Mouse (Mus musculus) monocyte, adult 2 months (primary cell): ENCODE measurements around the gene Sft2d1.
A peak's percentile ranks its signal among the peaks of the same experiment; 100 is the strongest.

Experiments used
- DNase-seq, 2 experiments: peaks; one replicate each; pipeline ENCODE4 v3.0.0; 2022; ENCODE audit warnings: low spot score in 2 of 2, low read depth in 1 of 2

Gene Sft2d1

DNA sequence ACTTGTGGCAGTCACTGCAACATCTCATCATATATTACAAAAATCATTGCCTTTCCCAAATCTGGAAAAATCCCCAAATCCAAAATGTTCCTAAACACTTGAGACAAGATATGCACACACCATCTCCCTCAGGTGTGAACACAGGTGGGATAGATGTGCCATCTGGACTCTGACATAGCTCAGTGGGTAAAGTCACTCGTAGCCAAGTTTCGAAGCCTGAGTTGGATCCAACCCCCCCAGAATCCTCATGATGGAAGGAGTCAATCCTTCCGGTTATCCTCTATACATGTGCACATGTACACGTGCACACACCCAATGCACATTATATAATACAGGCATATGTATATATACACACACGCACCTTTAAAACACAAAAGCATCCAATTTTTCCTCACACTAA, 50.0 kb downstream of the Sft2d1 start:
- no peak for DNase-seq

DNA sequence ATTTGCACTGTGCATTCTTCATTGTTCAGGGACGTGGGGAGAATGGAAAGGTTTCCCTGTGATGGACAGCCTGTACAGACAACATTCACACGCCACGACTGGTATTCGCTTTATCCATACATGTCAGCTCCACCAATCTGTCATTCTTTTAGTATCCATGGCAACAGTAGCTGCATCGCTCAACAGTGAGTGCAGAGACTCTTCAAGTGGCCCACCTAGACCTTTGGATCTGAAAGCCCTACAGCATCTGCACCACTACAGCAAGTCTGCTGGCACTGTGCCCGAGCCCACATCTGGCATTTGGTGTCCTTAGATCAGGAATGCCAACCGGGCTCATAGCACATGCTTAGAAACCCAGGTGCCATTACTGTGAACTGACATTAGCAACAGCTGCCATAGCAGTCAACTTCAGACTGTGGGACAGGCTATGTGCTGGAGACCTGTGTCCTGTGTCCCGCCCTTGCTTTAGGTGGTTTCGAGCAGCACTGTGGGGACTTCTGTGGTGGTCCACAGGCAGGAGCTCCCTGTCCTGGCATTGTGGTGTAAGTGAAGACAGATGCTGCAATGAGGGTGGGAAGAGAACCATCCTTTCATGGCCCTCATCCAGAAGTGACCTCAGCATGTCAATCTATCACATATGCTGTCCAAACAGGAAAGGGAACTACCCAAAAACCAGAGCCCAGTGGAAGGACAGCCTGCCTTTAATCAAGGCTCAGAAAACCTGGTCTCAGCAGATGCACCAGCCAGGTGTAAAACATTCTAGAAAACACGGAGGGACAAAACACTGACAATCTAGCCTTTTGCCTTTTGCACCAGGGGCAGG, 50.6 kb downstream of the Sft2d1 start:
- no peak for DNase-seq

DNA sequence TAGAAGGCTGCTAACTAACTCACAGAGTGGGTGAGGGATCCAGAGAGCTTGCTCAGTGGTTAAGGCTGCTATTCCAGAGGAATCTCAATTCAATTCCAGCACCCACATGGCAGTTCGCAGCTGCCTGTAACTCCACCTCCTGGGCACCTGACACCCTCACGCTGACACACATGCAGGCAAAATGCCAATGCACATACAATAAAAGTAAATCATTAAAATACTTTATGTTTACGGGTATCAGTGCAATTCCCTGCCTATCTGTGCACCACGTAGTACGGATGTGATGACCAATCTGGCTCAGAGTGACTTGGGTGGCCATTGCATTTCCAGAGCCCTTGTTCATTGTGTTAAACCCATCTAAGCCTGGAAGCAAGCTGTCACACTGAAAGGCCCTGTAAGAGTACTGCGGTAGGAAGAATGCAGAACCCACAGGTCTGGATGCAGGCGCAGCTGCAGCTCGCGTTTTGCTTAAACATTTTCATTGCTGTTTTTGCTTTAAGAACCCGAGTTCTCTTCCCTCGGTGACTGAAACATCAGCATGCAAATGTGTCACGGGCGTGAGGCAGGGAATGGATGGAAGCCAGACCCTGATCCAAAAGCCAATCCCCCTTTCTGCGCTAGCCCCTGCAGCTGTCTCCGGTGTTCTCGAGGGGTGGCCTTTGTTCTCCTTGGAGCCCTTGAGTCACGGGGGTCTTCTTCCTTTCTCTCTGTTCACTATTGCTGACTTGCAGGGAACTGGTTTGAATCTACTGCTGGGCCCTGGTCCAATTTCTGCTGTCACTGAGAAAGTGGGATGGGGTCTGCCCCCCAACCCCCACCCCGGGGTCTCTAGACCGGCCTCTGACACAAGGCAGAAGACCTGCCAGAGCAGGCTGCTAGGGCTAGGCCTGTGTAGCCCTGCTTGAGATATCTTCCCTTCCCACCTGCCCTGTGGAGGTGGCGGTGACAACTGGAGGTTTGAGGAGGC, 56.9 kb downstream of the Sft2d1 start:
- DNase-seq, result no peak

GRCm38 (mm10) chr17:8368570-8368969, 57.7 kb downstream of the Sft2d1 start:
- DNase-seq, result no peak

DNA sequence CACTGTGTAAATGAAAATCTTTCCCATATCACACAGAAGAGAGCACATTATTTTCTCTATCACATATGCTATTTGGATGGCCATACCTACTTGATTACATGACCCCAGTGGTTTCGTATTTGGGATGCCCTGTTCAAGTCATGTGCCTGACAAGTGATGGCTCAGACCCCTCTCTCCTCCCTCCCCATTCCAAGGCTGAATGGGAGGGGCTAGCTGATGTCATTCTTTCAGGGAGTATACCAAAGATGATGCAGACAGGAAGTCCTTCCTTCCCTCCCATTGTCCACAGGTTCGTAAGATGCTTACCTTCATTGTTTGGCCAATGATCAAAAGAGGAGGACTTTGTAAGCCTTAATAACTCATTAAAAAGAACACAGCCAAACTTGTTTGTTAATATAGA, 58.3 kb downstream of the Sft2d1 start:
- DNase-seq, result no peak

- no peak for DNase-seq
These were observed 59.8 kb downstream of the Sft2d1 start for GRCm38 (mm10) chr17:8370634-8371229.

DNA sequence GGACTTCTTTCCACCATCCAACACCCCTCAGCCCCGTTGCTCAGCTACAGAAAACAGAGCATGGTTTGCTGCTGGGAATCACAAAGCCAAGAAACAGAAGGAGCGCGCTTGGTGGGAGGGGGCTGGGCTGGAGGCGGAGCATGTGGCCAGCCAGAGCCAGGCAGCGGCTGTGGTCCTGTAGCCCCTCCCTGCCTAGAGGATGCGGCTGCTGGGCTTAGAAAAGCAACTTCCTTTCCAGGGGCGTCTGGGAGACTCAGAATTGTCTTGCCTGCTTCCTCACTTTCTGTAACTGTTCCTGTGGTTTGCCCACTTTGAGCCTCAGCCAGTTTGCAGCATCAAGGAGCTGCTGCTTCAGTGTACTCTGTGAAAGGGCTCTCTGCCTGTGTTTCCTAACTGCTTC, 60.9 kb downstream of the Sft2d1 start:
- no peak for DNase-seq

DNA sequence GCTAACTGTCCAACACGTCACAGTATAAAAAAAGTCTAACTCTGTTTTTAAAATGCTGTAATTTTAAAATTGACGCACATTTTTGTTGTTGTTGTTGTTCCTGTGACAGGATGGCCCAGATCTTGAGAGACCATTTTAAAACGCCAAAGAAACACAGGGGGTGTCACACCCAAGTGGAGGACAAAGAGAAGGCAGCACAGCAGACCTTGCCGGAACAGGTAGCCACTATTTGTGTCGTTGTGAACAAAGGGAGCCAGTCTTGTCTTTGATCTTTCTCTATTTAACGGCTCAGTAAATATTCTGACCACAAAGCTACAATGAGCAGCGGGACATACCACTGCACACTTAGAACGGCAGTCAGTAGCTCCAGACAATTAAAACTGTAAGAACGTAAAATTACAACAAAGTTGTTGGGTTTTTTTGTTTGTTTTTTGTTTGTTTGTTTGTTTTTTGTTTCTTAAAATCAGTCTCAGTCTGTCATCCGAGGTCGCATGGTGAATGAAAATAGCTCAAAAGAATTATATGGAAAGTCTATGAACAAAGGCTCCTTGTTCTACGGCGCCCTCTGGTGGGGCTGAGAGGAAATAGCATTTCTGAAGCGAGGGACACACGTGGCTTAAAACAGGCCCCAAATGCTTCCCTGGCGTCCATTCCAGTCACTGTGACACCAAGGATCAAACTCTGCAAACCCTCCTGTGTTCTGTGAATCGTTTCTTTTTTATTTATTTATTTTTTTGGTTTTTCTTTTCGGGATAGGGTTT, 61.6 kb downstream of the Sft2d1 start:
- DNase-seq, result peak; percentile 33 to 49
